Mouse (Mus musculus): ENCODE data around the gene Jund. TPM values are rescaled to one million over a fixed set of nuclear protein-coding genes. Genes with fewer than 3 reads are reported as not detected.
A peak's percentile ranks its signal among the peaks of the same experiment; 100 is the strongest.

Jund gene
- polyA plus RNA-seq, 1 experiment from 2014 or later, result 102 TPM

DNA sequence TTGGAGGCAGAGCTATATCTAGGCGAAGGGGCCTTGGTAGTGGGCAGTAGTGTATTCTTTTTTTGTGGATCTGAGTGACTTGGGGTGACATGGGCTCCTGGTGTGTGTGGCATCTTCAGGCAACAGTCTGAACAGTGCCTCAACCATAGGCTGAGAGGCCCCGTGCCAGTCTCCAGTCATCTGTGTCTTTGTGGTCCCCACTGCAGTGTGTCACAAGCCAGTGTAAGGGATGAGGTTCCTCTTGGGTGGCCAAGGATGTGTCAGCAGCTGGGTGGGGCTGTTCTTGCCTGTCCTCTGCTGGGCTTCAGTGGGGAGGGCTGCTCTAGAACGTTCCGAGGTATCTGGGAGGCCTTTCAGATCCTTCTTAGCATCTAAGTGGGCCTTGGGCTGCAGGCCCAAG lies 32.2 kb downstream of the Jund start:
- H3K9ac ChIP-seq (ENCODE audit: low read depth, low read length), result no peak overlapping the region
- no peak overlapping the region for H3K4me2 ChIP-seq
- no peaks in the 10 kb centered on the region for H3K36me3 ChIP-seq (ENCODE audit: control insufficient read depth, insufficient read depth, low read length)
- 83% methylated on average over 4 of the region's 4 CpGs for WGBS (ENCODE audit: insufficient replicate concordance)
- H3K4me1 ChIP-seq (ENCODE audit: control insufficient read depth, insufficient read depth, low read length), result no peaks in the 10 kb centered on the region
- no peak for ATAC-seq (replicated peaks; ENCODE audit: insufficient number of reproducible peaks, low FRiP score, low TSS enrichment)
- H3K27ac ChIP-seq (ENCODE audit: low read depth, low read length), result no peak overlapping the region
- no peak overlapping the region for H3K4me3 ChIP-seq (ENCODE audit: low read depth, low read length)
- peaks cover 69% of the 10 kb centered on the region for H3K27me3 ChIP-seq (ENCODE audit: control insufficient read depth, insufficient read depth, low read length)
- no peaks in the 10 kb centered on the region for H3K9me3 ChIP-seq (replicated peaks; ENCODE audit: control insufficient read depth, low read length)

DNA sequence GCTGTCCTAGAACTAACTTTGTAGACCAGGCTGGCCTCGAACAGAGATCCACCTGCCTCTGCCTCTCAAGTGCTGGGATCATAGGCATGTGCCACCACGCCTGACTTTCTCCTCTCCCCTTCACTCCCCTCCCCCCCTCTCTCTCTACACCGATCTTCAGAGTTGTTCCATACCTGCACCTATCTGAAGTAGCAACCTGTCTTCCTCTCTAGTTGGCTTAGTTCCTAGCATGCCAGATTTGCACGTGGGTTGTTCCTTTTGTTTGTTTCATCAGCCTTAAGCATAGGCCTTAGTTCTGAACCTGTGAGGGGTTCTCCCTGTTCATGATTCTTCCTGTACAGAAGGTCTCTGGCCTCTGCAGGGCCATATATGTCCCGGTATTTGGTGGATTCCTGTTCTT lies 39.0 kb downstream of the Jund start:
- WGBS (ENCODE audit: insufficient replicate concordance), result 65% methylated on average over 5 of the region's 5 CpGs
- Histone ChIP-seq H3K4me2 (no peak overlapping the region), H3K27me3 (ENCODE audit: control insufficient read depth, insufficient read depth, low read length) (peaks cover 24% of the 10 kb centered on the region), H3K9ac (ENCODE audit: low read depth, low read length) (no peak overlapping the region), H3K36me3 (ENCODE audit: control insufficient read depth, insufficient read depth, low read length) (no peaks in the 10 kb centered on the region), H3K9me3 (replicated peaks; ENCODE audit: control insufficient read depth, low read length) (no peaks in the 10 kb centered on the region), H3K27ac (ENCODE audit: low read depth, low read length) (no peak overlapping the region), H3K4me1 (ENCODE audit: control insufficient read depth, insufficient read depth, low read length) (peaks cover 15% of the 10 kb centered on the region), H3K4me3 (ENCODE audit: low read depth, low read length) (no peak overlapping the region)
- ATAC-seq (replicated peaks; ENCODE audit: insufficient number of reproducible peaks, low FRiP score, low TSS enrichment), result no peak

DNA sequence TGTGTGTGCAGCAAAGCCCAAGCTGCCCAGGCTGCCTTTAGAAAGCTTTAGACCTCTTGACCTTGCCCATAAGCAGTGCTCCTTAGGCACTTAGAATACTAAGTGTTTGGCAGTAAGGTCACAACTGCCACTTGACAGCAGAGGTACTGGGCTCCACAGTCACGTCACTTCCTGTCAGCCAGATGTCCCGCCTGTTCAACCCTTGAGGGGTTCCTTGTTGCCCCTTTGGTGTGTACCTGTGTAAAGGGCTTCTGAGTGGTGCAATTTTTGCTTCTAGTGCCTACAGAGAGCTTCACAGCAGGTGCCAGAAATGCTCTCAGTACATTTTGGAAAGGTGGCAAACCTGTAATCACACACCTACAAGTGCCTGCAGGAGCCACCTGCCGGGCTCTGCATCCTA lies 39.5 kb downstream of the Jund start:
- Histone ChIP-seq H3K36me3 (ENCODE audit: control insufficient read depth, insufficient read depth, low read length) (no peaks in the 10 kb centered on the region), H3K9ac (ENCODE audit: low read depth, low read length) (no peak overlapping the region), H3K9me3 (replicated peaks; ENCODE audit: control insufficient read depth, low read length) (no peaks in the 10 kb centered on the region), H3K27ac (ENCODE audit: low read depth, low read length) (no peak overlapping the region), H3K4me1 (ENCODE audit: control insufficient read depth, insufficient read depth, low read length) (peaks cover 20% of the 10 kb centered on the region), H3K27me3 (ENCODE audit: control insufficient read depth, insufficient read depth, low read length) (peaks cover 24% of the 10 kb centered on the region), H3K4me2 (no peak overlapping the region), H3K4me3 (ENCODE audit: low read depth, low read length) (no peak overlapping the region)
- no peak for ATAC-seq (replicated peaks; ENCODE audit: insufficient number of reproducible peaks, low FRiP score, low TSS enrichment)
- WGBS (ENCODE audit: insufficient replicate concordance), result 51% methylated on average over 3 of the region's 3 CpGs

DNA sequence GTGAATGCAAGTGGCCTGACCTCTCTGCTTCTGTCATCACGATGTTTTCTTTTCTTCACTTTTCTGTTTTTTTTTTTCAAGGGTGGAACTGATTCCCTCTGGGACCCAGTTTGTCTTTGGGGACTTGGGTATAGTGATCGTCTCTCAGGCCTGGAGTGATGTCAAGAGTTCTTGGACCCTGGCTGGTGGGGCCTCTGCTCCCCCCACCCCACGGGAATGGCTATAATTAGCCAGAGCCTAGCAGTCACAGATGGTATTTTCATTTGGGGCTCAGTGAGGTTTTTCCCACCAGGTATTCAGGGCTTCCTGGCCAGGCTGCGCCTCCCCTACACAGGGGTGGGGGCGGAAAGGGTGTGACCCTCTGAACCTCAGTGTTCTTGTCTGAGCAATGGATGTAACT lies 42.9 kb downstream of the Jund start:
- H3K4me1 ChIP-seq (ENCODE audit: control insufficient read depth, insufficient read depth, low read length), result peaks cover 25% of the 10 kb centered on the region
- no peaks in the 10 kb centered on the region for H3K36me3 ChIP-seq (ENCODE audit: control insufficient read depth, insufficient read depth, low read length)
- peaks cover 54% of the 10 kb centered on the region for H3K27me3 ChIP-seq (ENCODE audit: control insufficient read depth, insufficient read depth, low read length)
- WGBS (ENCODE audit: insufficient replicate concordance), result 45% methylated on average over 5 of the region's 5 CpGs
- H3K9me3 ChIP-seq (replicated peaks; ENCODE audit: control insufficient read depth, low read length), result no peaks in the 10 kb centered on the region
- ATAC-seq (replicated peaks; ENCODE audit: insufficient number of reproducible peaks, low FRiP score, low TSS enrichment), result no peak
- no peak overlapping the region for H3K4me3 ChIP-seq (ENCODE audit: low read depth, low read length)
- no peak overlapping the region for H3K9ac ChIP-seq (ENCODE audit: low read depth, low read length)
- no peak overlapping the region for H3K4me2 ChIP-seq
- H3K27ac ChIP-seq (ENCODE audit: low read depth, low read length), result no peak overlapping the region

DNA sequence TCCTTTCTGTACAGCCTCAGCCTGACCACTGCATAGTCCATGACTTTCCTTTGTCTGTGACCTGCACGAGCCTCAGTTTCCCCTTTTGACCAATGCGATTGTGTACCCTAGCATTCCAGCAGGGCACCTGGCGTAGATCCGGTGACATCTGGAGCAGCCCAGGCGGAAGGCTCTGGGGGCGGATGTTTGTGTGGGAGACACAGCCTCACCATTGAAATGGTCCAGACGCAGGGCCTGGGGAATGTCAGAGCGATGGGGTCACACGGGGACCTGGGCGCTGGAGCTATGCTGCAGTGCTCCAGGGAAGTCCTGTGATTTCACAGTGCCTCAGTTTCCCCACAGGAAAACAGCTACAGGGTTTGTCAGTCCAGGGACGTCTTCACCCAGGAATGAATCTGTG lies 43.4 kb downstream of the Jund start:
- ATAC-seq (replicated peaks; ENCODE audit: insufficient number of reproducible peaks, low FRiP score, low TSS enrichment), result no peak; the same call in 1 of the 2 replicates
- 28% methylated on average over 11 of the region's 11 CpGs for WGBS (ENCODE audit: insufficient replicate concordance)
- Histone ChIP-seq H3K4me1 (ENCODE audit: control insufficient read depth, insufficient read depth, low read length) (peaks cover 25% of the 10 kb centered on the region), H3K27ac (ENCODE audit: low read depth, low read length) (no peak overlapping the region), H3K9me3 (replicated peaks; ENCODE audit: control insufficient read depth, low read length) (no peaks in the 10 kb centered on the region), H3K36me3 (ENCODE audit: control insufficient read depth, insufficient read depth, low read length) (no peaks in the 10 kb centered on the region), H3K27me3 (ENCODE audit: control insufficient read depth, insufficient read depth, low read length) (peaks cover 57% of the 10 kb centered on the region), H3K4me3 (ENCODE audit: low read depth, low read length) (no peak overlapping the region), H3K4me2 (no peak overlapping the region), H3K9ac (ENCODE audit: low read depth, low read length) (no peak overlapping the region)

DNA sequence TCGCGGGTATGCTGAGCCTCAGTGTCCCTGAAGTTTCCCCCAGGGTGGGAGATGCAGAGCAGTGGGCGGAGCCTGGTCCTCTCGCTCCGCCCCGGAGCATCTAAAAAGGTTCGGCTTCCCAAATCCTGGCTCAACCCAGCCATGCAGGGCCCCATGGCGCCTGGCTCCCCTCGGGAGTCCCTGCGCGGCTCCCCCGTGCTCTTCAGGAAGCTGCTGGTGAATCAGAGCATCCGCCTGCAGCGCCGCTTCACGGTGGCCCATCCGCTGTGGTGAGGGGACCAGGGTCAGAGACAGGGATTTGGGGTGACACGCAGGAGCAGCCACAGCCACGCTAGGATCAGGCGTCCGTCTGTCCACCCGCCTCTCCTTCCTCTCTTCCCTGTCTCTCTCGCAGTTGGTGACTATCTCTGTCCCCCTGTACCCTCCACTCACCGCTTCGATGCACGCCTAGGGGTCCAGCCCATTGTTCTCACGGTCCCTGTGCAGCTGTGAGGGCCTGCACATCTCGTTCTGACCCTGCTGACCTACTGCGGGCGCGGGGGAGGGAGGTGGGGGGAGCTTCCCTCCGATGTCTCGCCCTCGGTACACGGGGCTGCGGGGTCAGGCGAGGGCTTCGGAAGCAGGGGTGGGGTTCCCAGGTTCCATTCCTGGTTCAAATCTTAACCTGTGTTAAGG lies 44.4 kb downstream of the Jund start:
- Histone ChIP-seq H3K9ac (ENCODE audit: low read depth, low read length) (peak overlapping the region; percentile 18; the same call in 1 of the 2 replicates), H3K27ac (ENCODE audit: low read depth, low read length) (no peak overlapping the region), H3K4me2 (peak overlapping the region; percentile 49), H3K9me3 (replicated peaks; ENCODE audit: control insufficient read depth, low read length) (no peaks in the 10 kb centered on the region), H3K4me3 (ENCODE audit: low read depth, low read length) (peak overlapping the region; percentile 31), H3K27me3 (ENCODE audit: control insufficient read depth, insufficient read depth, low read length) (peaks cover 65% of the 10 kb centered on the region), H3K36me3 (ENCODE audit: control insufficient read depth, insufficient read depth, low read length) (no peaks in the 10 kb centered on the region), H3K4me1 (ENCODE audit: control insufficient read depth, insufficient read depth, low read length) (peaks cover 25% of the 10 kb centered on the region)
- no peak for ATAC-seq (replicated peaks; ENCODE audit: insufficient number of reproducible peaks, low FRiP score, low TSS enrichment)
- WGBS (ENCODE audit: insufficient replicate concordance), result 3% methylated on average over 38 of the region's 38 CpGs

DNA sequence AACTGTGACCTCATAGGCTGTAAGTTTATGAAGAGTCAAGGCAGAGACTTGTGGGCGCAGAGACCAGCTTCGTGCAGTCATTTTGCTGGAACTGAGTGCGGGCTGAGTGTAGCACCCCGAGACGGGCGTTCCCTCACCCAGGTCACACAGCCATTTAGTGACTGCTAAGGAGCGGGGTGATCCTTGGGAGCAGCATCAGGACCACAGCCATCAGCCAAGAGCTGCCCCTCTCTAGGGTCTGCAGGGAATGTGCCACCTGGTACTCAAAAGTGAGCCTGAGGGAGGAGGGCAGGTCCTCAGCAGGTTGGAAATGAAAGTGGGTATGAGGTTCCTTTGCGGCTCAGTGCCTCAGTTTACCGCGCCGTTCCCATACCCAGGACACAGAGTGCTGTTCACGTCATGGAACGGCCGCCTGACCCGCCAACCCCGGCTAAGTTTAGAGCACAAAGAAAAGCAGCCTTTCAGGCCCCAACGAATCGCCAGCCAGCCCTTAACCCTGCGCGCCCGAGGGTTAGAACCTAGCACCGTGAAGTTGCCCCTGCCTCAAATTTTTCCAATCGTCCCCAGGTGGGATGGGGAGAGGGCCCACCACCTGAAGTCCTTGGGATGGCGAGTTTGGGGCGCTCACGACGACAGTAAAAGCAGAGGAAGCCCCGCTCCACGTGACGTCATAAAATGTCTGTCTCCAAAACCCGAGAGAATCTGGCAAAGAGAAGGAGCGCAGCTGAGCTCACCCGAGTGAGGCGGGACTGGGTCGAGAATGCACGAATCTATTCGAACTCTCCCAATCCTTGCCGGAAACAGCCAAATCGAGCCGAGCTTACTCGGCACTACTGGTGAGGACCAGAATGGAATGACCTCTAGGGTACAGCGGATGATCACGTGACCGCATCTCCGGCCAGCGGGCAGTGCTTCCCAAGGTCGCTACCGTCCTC lies 45.2 kb downstream of the Jund start:
- Histone ChIP-seq H3K27ac (ENCODE audit: low read depth, low read length) (no peak overlapping the region), H3K4me2 (peak overlapping the region; percentile 49), H3K4me3 (ENCODE audit: low read depth, low read length) (peak overlapping the region; percentile 31), H3K27me3 (ENCODE audit: control insufficient read depth, insufficient read depth, low read length) (peaks cover 73% of the 10 kb centered on the region), H3K4me1 (ENCODE audit: control insufficient read depth, insufficient read depth, low read length) (peaks cover 25% of the 10 kb centered on the region), H3K36me3 (ENCODE audit: control insufficient read depth, insufficient read depth, low read length) (no peaks in the 10 kb centered on the region), H3K9ac (ENCODE audit: low read depth, low read length) (no peak overlapping the region; the same call in 1 of the 2 replicates), H3K9me3 (replicated peaks; ENCODE audit: control insufficient read depth, low read length) (no peaks in the 10 kb centered on the region)
- 5% methylated on average over 48 of the region's 48 CpGs for WGBS (ENCODE audit: insufficient replicate concordance)
- no peak for ATAC-seq (replicated peaks; ENCODE audit: insufficient number of reproducible peaks, low FRiP score, low TSS enrichment)

DNA sequence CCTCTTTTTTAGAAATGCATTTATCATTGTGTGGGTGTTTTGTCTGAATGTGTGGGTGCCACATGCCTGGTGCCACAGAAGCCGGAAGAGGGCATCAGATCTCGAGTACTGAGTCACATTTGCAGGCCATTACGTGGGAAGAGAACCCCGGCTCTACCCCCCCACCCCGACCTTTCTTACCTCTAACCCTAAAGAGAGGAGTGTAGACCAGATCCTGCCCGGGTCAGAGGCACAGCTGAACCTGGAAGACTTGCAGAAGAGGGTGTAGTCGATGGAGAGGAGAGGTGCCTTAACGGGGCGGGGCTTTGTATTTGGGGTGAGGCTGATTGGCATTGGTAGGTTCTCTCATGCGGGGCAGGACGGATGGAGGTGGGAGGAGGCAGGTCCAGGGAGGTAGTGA lies 46.1 kb downstream of the Jund start:
- Histone ChIP-seq H3K4me2 (no peak overlapping the region), H3K4me1 (ENCODE audit: control insufficient read depth, insufficient read depth, low read length) (peaks cover 25% of the 10 kb centered on the region), H3K27ac (ENCODE audit: low read depth, low read length) (no peak overlapping the region), H3K9ac (ENCODE audit: low read depth, low read length) (no peak overlapping the region), H3K36me3 (ENCODE audit: control insufficient read depth, insufficient read depth, low read length) (no peaks in the 10 kb centered on the region), H3K27me3 (ENCODE audit: control insufficient read depth, insufficient read depth, low read length) (peaks cover 82% of the 10 kb centered on the region), H3K4me3 (ENCODE audit: low read depth, low read length) (no peak overlapping the region), H3K9me3 (replicated peaks; ENCODE audit: control insufficient read depth, low read length) (no peaks in the 10 kb centered on the region)
- WGBS (ENCODE audit: insufficient replicate concordance), result 48% methylated on average over 11 of the region's 11 CpGs
- ATAC-seq (replicated peaks; ENCODE audit: insufficient number of reproducible peaks, low FRiP score, low TSS enrichment), result no peak
